Mouse (Mus musculus) liver, embryonic 15.5 days (tissue): ENCODE data around the gene Spdya. TPM values are rescaled to one million over a fixed set of nuclear protein-coding genes. Genes with fewer than 3 reads are reported as not detected.
A peak's percentile ranks its signal among the peaks of the same experiment; 100 is the strongest.
"Not testable (repeated sequence)": the region's sequence is repeated elsewhere in the genome, so short reads cannot be mapped to it uniquely, and the experiment has no call there.

Experiments used
- ATAC-seq: fragments of 200-750 bp; cut with Nextera tagmentation; 2 replicates; pipeline ENCODE4 v1.8.0; 2017; ENCODE audit warnings: moderate number of reproducible peaks, mild to moderate bottlenecking, moderate library complexity; ENCODE audit not compliant: insufficient read depth
- H3K27ac ChIP-seq: fragments of 300-500 bp; sonication (generic); replicated peaks from 2 replicates; pipeline ENCODE4 v1.5.1; 2015; ENCODE audit warnings: mild to moderate bottlenecking, inconsistent platforms
- H3K27me3 ChIP-seq: fragments of 300-500 bp; sonication (generic); 2 replicates; pipeline ENCODE4 v1.6.1; 2015; ENCODE audit warnings: mild to moderate bottlenecking, inconsistent platforms
- H3K36me3 ChIP-seq: fragments of 300-500 bp; sonication (generic); replicated peaks from 2 replicates; pipeline ENCODE4 v1.6.1; 2015; ENCODE audit warnings: moderate library complexity, mild to moderate bottlenecking, inconsistent platforms
- H3K4me1 ChIP-seq: fragments of 300-500 bp; sonication (generic); replicated peaks from 2 replicates; pipeline ENCODE4 v1.6.1; 2015; ENCODE audit warnings: inconsistent platforms
- H3K4me2 ChIP-seq: fragments of 300-500 bp; sonication (generic); 2 replicates; pipeline ENCODE4 v1.6.1; 2015; ENCODE audit warnings: moderate library complexity, mild to moderate bottlenecking, inconsistent platforms
- H3K4me3 ChIP-seq: fragments of 300-500 bp; sonication (generic); replicated peaks from 2 replicates; pipeline ENCODE4 v1.5.1; 2015; ENCODE audit warnings: mild to moderate bottlenecking, inconsistent platforms
- H3K9ac ChIP-seq: fragments of 300-500 bp; sonication (generic); 2 replicates; pipeline ENCODE4 v1.6.1; 2015; ENCODE audit warnings: moderate library complexity, mild to moderate bottlenecking, inconsistent platforms
- H3K9me3 ChIP-seq: fragments of 300-500 bp; sonication (generic); replicated peaks from 2 replicates; pipeline ENCODE4 v1.6.1; 2016; ENCODE audit warnings: inconsistent platforms
- WGBS: fragments of 180-500 bp; shearing (Covaris S2); methylation state at CpG from one replicate; pipeline ENCODE4 v1.1.7; 2015; ENCODE audit warnings: mixed read lengths; ENCODE audit not compliant: insufficient replicate concordance; 5-methylcytosine and 5-hydroxymethylcytosine counted together
- polyA plus RNA-seq: library from polyadenylated mRNA; unstranded; fragments of >200 nt; fragmentation: Nextera tagmentation; extraction: Ambion mirVana; gene quantifications from 2 replicates; pipeline ENCODE4 v1.2.1, GENCODE M21; 2015

Gene Spdya
- 0.17 and 0.32 TPM in 2 replicates for polyA plus RNA-seq

DNA sequence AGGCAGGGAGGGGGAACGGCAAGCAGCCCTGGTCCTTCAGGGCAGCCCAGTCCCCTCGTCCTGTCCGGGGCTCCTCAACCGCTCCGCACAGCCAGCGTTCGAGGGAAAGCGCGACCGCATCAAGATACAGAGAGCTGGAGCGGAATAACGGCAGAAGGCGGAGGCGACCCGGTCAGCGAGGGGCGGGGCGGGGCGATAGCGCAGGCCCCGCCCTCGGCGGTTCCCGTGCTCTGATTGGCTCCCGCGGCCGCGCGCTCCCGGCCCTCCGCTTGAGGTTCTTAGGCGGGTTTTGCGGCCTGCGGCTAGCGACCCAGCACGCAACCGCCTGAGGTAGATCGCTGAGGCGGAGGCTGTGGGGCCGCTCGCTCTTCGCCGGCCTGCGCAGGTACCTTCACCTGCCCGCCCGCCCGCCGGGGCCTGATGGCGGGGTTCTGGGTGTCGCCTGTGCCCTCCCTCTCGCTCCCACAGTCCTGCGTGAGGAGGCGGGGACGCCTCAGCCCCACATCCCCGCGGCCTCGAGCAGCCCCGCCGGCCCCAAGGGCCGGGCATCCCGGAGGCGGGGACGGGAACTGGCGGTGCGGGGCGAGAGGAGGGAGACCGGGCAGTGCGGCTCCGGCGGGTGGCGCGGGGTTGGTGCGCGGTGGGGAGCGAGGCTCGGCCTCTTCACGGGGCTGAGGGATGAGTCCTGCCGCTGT, at the start of gene Spdya:
Spdya (plus strand) TSS at position 305 of the 695 bp plus-strand sequence.
- H3K4me1 ChIP-seq, result peaks cover 20% of the 10 kb centered on the region
- H3K36me3 ChIP-seq, result no peaks in the 10 kb centered on the region
- peak within 1 kb of the TSS; percentile 71 for H3K4me3 ChIP-seq
- H3K9me3 ChIP-seq, result no peaks in the 10 kb centered on the region
- under 1% methylated on average over 71 of the region's 78 CpGs for WGBS
- H3K27me3 ChIP-seq, result peaks cover 69% of the 10 kb centered on the region
- peak within 1 kb of the TSS; percentile 54; the same call in 1 of the 2 replicates for H3K27ac ChIP-seq
- H3K9ac ChIP-seq, result peak within 1 kb of the TSS; percentile 76
- ATAC-seq, result peak; percentile 94
- peak within 1 kb of the TSS; percentile 100 for H3K4me2 ChIP-seq

DNA sequence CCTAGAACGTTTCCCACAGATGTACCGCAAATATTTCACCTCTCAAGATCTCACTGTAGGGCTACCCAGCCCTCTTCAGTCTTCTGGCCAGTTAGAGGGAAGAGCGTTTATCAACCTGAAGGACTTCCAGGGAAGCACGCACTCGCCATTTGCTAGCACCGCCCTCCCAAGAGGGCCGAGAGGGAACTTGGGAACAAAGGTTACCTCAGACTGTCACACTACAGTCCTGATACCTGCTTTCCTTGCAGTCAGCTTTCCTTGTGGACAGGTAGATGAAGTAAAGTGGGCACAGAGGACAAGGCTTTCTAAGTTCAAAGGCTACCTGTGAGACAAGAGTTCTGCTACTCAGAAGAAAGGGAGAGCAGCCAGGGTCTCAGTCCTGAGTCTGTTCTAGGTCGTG, 45.0 kb upstream of the Spdya start:
- Histone ChIP-seq H3K9me3 (no peaks in the 10 kb centered on the region), H3K4me2 (no peak overlapping the region), H3K9ac (no peak overlapping the region), H3K4me1 (peaks cover 12% of the 10 kb centered on the region), H3K4me3 (no peak overlapping the region), H3K36me3 (peaks cover 91% of the 10 kb centered on the region), H3K27ac (no peak overlapping the region), H3K27me3 (no peaks in the 10 kb centered on the region)
- 91% methylated on average over 8 of the region's 8 CpGs for WGBS
- ATAC-seq, result no peak

DNA sequence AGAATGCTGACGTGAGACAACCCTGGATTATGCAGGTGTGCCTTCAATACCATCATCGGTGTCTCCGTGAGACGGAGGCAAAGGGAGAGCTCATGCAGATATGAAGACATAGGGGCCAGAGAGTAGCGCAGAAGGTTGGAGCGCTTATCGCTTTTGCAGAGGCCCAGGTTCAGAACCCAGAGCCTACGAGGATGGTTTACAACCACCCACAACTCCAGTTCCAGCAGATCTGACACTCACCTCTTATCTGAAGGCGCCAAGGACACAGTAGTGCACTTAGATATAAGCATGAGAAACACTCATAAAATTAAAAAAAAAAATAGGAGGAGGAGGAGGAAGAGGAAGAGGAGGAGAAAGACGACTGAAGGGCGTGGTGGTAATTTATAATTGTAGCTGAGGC, 41.6 kb upstream of the Spdya start:
- Histone ChIP-seq H3K4me1 (peaks cover 12% of the 10 kb centered on the region), H3K4me3 (no peak overlapping the region), H3K27me3 (no peaks in the 10 kb centered on the region), H3K4me2 (peak overlapping the region; percentile 16; the same call in 1 of the 2 replicates), H3K9me3 (no peaks in the 10 kb centered on the region), H3K9ac (no peak overlapping the region), H3K36me3 (peaks cover 94% of the 10 kb centered on the region), H3K27ac (peak overlapping the region; percentile 68)
- WGBS, result 56% methylated on average over 11 of the region's 11 CpGs
- peak; percentile 87 for ATAC-seq

DNA sequence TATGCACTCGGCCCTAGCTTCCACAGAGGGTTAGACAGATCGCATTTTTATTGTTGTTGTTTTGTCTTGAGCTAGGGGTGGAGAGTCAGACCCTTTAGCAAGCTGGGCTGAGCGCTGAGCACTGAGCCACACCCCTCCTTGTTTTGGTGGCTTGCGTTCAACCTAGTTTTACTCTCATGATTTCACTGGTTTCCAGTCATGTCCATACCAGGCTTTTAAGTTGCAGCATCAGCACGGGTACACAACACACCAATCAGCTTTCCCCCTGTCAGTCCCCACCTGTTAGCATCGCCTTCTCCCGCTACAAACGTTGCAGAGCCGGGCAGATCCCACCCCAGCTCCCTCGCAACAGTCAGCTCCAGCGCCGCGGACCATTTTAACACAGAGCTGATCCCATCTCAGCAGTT, 25.6 kb upstream of the Spdya start:
- peaks cover 26% of the 10 kb centered on the region for H3K4me1 ChIP-seq
- peak; percentile 68 for ATAC-seq
- peak overlapping the region; percentile 84 for H3K4me3 ChIP-seq
- peak overlapping the region; percentile 82 for H3K4me2 ChIP-seq
- H3K9ac ChIP-seq, result peak overlapping the region; percentile 77
- H3K27me3 ChIP-seq, result no peaks in the 10 kb centered on the region
- under 1% methylated on average over 13 of the region's 13 CpGs for WGBS
- H3K9me3 ChIP-seq, result no peaks in the 10 kb centered on the region
- peaks cover 32% of the 10 kb centered on the region for H3K36me3 ChIP-seq
- H3K27ac ChIP-seq, result peak overlapping the region; percentile 96

- peak; percentile 90 for ATAC-seq
- H3K27ac ChIP-seq, result peak within 1 kb of the TSS; percentile 96
- H3K4me3 ChIP-seq, result peak within 1 kb of the TSS; percentile 84
- peaks cover 27% of the 10 kb centered on the region for H3K36me3 ChIP-seq
- peaks cover 26% of the 10 kb centered on the region for H3K4me1 ChIP-seq
- no peaks in the 10 kb centered on the region for H3K9me3 ChIP-seq
- H3K9ac ChIP-seq, result peak within 1 kb of the TSS; percentile 77
- peak within 1 kb of the TSS; percentile 82 for H3K4me2 ChIP-seq
- WGBS, result under 1% methylated on average over 66 of the region's 66 CpGs
- no peaks in the 10 kb centered on the region for H3K27me3 ChIP-seq
These were observed 24.9 kb upstream of the Spdya start, which contains the start of gene Ndc80 for GRCm38 (mm10) chr17:71526711-71527564. Gene Ndc80, minus strand, starts transcription at chr17:71526857.

GRCm38 (mm10) chr17:71528042-71528441, 23.8 kb upstream of the Spdya start:
- Histone ChIP-seq H3K4me1 (peaks cover 26% of the 10 kb centered on the region), H3K9me3 (no peaks in the 10 kb centered on the region), H3K27ac (no peak overlapping the region), H3K4me2 (peak overlapping the region; percentile 82; the same call in 1 of the 2 replicates), H3K9ac (no peak overlapping the region), H3K36me3 (peaks cover 17% of the 10 kb centered on the region), H3K4me3 (no peak overlapping the region), H3K27me3 (no peaks in the 10 kb centered on the region)
- ATAC-seq, result no peak

- H3K4me1 ChIP-seq, H3K27ac ChIP-seq, H3K4me2 ChIP-seq, H3K9me3 ChIP-seq, H3K4me3 ChIP-seq, H3K36me3 ChIP-seq, H3K27me3 ChIP-seq, H3K9ac ChIP-seq, ATAC-seq: not testable (repeated sequence)
- WGBS, result 59% methylated on average over 1 of the region's 1 CpGs
These were observed 16.3 kb upstream of the Spdya start for GRCm38 (mm10) chr17:71535595-71535994.

- 45% methylated on average over 3 of the region's 3 CpGs for WGBS
These were observed 14.7 kb upstream of the Spdya start for GRCm38 (mm10) chr17:71537164-71537563.

DNA sequence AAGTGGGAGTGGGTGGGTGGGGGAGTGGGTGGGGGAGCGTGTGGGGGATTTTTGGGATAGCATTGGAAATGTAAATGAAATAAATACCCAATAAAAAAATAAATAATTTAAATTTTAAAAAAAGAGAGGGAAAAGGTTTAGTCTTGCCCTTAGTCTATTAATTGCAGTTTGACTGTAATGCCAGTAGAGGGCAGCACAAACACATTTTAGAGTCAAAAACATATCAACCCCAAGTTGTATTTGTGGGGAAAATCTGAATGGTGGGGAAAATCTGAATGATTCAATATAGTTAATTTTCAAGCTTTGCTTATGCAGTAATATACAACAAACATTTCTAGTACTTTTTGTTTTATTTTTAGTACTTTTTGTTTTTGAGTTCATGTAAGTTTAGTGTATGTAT, 3.3 kb upstream of the Spdya start:
- H3K9me3 ChIP-seq, result no peaks in the 10 kb centered on the region
- H3K4me2 ChIP-seq, result no peak overlapping the region
- H3K27me3 ChIP-seq, result peaks cover 42% of the 10 kb centered on the region
- WGBS, result 0% methylated on average over 1 of the region's 1 CpGs
- ATAC-seq, result no peak
- H3K36me3 ChIP-seq, result no peaks in the 10 kb centered on the region
- H3K27ac ChIP-seq, result no peak overlapping the region
- H3K4me3 ChIP-seq, result no peak overlapping the region
- no peak overlapping the region for H3K9ac ChIP-seq
- H3K4me1 ChIP-seq, result peaks cover 20% of the 10 kb centered on the region

More at GRCm38 (mm10) chr17:71537164-71537563, 14.7 kb upstream of the Spdya start:
- Histone ChIP-seq H3K9me3 (no peaks in the 10 kb centered on the region), H3K27me3 (peaks cover 3% of the 10 kb centered on the region), H3K27ac (no peak overlapping the region), H3K4me1 (no peaks in the 10 kb centered on the region), H3K4me2 (no peak overlapping the region), H3K36me3 (no peaks in the 10 kb centered on the region), H3K9ac (no peak overlapping the region), H3K4me3 (no peak overlapping the region)
- ATAC-seq, result no peak

DNA sequence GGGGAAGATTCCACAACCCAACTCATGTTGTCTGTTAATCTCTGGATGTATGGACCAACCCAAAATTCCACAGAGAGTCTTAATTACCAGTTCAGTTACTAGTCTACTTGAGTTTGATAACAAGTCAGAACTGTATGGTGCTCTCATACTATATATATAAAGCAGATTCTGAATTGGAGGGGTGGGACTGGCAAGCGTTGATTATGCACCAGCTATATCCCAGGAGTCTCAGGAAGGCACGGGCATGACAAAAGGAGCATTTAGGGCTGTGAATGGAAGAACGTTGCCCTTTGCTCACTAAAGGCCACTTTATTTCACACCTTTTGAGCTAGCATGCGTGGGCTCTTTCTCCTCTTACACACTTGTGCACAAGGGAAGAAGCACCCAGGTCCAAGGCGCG, 511 bp upstream of the Spdya start:
- no peak for ATAC-seq
- H3K9ac ChIP-seq, result peak overlapping the region; percentile 53
- peaks cover 66% of the 10 kb centered on the region for H3K27me3 ChIP-seq
- H3K4me2 ChIP-seq, result peak overlapping the region; percentile 100
- 10% methylated on average over 6 of the region's 6 CpGs for WGBS
- H3K9me3 ChIP-seq, result no peaks in the 10 kb centered on the region
- no peaks in the 10 kb centered on the region for H3K36me3 ChIP-seq
- H3K27ac ChIP-seq, result no peak overlapping the region
- peak overlapping the region; percentile 71 for H3K4me3 ChIP-seq
- H3K4me1 ChIP-seq, result peaks cover 20% of the 10 kb centered on the region

DNA sequence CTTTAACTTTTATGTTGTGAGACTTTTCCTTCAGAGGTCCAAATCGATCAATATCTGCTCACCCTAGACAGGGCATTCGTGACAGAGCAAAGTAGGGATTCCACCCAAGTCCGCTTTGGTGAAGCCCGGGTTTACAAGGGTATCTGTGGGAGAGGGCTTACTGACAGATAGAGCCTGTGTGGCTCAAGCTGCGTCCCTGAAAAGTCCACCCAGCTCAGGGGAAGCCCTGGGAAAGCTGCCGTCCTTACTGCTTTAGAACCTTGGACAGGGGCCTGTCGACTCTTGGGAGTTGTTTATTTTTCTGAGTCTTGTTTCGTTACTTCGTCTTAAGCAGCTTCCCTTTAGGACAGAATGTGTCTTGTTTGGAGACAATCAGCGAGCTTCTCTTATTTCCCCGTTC, 1.0 kb downstream of the Spdya start:
- no peak overlapping the region for H3K27ac ChIP-seq
- peaks cover 69% of the 10 kb centered on the region for H3K27me3 ChIP-seq
- peaks cover 20% of the 10 kb centered on the region for H3K4me1 ChIP-seq
- no peaks in the 10 kb centered on the region for H3K9me3 ChIP-seq
- ATAC-seq, result no peak
- peak overlapping the region; percentile 100 for H3K4me2 ChIP-seq
- H3K4me3 ChIP-seq, result peak overlapping the region; percentile 71
- no peaks in the 10 kb centered on the region for H3K36me3 ChIP-seq
- WGBS, result 8% methylated on average over 11 of the region's 11 CpGs
- H3K9ac ChIP-seq, result no peak overlapping the region
